Mouse (Mus musculus): ENCODE measurements around the gene Ccdc93.

Ccdc93 gene

DNA sequence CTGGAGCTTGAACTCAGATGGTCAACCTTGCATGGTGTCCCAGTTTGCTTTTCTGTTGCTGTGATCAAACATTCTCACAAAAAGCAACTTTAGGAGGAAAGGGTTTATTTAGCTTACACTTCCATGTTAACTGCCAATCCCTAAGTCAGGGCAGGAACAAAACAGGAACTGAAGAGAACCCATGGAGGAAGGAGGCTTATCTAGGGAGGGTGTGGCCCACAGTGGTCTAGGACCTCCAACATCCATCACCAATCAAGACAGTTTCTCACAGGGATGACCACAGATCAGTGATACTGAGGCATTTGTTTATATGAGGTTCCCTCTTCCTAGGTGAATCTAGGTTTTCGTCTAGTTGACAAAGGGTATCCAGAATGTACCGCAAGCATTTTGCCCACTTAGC, 81.1 kb downstream of the Ccdc93 start:
- no peak for DNase-seq (ENCODE audit: extremely low spot score, low spot score)

DNA sequence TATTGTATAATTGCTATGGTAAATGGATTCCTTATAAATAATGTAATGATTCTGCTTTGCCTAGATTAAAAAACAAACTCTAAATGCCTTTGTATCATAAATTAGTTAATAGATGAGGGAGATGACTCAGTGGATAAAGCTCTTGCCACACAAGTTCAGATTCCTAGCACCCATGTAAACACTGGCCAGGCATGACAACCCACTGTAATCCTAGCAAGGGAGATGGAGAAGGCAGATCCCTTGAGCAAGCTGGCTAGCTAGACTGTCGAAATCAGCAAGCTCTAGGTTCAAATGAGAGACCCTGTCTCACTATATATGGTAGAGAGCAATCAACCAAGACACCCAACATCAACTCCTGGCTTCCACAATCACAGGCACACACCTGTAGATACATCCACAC, 87.8 kb downstream of the Ccdc93 start:
- no peak for DNase-seq (ENCODE audit: extremely low spot score, low spot score)

DNA sequence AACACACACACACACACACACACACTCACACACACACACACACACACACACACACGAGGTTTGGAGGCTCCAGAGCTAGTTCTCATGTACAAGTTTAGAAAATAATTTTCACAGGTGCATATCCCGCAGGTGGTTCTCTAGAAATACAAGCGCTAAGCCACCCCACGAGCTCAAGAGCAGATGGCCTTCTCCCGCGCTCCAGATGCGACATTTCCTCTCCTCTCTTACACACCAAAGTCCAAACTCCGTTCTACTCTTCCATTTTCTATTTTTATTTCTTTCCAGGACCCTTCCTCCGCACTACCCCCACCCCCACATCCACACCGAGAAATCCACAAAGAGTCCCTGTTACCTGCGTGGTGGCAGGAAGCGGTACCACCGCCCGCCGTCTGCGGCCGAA, 96.2 kb downstream of the Ccdc93 start:
- DNase-seq (ENCODE audit: extremely low spot score, low spot score) = no peak

DNA sequence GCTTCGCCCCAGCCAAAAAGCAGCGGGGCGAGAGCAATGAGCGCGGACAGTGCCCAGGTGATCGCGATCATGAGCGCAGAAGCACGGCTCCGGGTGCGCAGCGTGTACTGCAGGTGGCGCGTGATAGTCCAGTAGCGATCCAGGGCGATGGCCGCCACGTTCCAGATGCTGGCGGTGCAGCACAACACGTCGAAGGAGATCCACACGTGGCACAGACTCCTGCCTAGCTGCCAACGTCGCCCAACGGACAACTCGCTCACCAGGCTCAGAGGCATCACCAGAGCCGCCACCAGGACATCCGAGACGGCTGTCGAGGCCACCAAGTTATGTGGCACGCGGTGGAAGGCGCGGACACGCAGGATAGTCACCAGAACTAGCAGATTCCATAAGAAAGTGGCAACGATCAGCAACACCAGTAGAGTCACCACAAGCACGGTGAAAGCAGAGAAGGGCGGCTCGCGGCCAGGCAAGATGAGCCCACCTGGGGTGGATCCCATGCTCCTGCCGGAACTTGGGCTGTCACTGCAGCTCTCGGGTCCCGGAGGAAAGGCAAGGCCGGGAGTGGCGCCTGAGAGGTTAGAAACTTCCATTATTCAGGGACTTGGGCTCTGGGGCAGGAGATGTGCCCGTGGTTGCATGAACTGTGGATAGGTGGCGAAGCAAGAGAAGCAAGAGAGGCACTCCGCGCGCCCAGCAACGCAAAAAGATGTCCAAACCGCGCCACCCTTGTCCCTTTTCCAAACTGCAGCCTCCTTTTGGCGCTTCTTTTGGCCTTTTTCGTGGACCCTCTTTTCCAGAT, 97.0 kb downstream of the Ccdc93 start:
- peak; percentile 49 for DNase-seq (ENCODE audit: extremely low spot score, low spot score)

DNA sequence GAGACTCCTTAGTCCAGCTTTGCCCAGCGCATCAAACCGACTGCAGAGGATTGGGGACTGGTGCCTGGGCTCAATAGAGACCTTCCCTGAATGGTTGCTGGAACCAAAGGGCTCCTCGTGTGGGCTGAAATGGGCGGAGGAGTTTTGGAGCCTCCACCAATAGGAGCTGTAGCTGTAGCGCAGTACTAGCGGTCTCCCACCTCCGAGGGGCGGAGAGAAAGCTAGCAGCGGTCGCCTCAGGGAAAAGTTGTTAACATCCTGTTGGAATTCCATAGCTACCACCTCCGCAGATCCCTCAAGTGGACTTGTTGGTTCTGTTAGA, 97.5 kb downstream of the Ccdc93 start, which contains the start of gene Htr5b:
Htr5b (minus strand) TSS at position 67 of the 322 bp plus-strand sequence.
- DNase-seq (ENCODE audit: extremely low spot score, low spot score) = peak; percentile 56

DNA sequence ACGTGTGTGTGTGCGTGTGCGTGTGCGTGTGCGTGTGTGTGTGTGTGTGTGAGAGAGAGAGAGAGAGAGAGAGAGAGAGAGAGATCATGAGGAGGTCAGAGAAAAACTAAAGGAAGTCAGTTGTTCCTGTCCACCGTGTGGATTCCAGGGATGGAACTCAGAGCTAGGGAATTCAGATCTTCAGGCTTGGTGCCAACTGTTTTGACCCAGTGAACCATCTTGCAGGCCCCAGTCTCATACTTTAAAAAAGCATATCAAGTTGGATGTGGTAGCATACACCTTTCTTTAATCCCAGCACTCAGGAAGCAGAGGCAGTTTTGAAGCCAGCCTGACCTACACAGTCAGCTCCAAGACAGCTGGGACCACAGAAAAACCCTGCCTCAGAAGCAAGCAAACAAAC, 98.4 kb downstream of the Ccdc93 start:
- DNase-seq (ENCODE audit: extremely low spot score, low spot score) = no peak

DNA sequence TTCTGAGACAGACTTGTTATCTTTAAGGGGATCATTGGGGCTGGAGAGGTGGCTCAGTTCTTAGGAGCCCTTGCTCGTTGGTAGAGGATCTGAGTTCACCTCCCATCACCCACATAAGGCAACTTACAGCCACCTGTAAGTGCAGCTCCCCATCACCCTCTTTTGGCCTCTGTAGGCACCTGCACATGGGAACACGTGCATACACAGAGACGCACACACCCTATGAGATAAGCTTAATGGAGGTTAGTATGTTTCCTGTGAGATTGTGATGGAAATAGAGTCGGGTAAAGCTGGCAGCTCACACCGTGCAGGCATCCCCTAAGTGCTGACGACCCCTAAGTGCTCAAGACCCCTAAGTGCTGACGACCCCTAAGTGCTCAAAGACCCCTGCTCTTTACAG, 100.6 kb downstream of the Ccdc93 start:
- no peak for DNase-seq (ENCODE audit: extremely low spot score, low spot score)

DNA sequence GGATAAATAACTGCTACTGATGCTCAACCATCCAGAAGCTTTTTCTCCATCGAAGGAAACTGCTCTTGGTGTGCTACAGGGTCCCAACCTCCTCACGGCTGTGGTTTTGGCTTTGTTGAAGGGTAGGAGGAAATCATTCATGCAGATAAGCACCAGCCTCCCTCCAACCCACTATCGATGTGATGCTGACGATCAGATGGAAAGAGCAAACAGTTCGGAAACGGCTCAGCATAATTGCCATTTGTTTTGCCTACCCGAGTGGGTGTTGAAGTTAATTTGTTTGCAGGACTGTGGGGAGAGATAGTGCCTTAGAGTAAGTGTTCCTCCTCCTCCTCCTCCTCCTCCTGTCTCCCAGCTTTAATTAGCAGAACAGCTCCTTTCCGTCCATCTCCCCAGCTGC, 109.5 kb downstream of the Ccdc93 start:
- no peak for DNase-seq (ENCODE audit: extremely low spot score, low spot score)

DNA sequence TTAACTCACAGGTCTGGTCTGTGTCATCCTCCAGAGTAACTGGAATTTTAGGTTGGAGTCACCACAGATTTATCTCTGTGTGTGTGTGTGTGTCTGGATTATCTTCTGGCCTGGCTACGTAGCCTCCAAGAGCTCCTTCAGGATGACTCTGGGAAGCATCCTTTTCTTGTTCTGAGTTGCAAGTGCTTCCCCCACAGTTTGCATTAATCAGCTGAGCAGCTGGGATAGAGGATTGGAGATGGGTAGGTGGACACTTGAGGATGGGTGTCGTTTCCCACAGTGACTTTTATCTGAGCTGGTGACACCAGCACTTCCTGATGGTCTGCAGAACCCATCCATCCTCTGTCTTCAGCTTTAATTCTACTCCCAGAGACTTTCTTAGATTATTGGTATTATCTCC, 116.0 kb downstream of the Ccdc93 start:
- no peak for DNase-seq (ENCODE audit: extremely low spot score, low spot score)

DNA sequence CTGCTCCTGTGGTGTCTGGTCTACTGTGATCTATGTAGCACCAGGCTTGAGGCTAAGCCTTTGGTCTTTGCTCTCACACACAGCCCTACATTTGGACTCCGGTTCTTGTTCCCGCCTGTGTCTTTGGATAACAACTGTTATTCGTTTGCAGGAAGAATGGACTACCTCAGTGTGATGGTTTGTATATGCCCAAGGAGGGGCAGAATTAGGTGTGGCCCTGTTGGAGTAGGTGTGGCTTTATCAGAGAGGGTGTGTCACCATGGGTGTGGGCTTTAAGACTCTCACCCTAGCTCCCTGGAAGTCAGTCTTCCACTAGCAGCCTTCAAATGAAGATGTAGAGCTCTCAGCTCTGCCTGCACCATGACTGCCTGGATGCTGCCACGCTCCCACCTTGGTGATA, 117.8 kb downstream of the Ccdc93 start:
- no peak for DNase-seq (ENCODE audit: extremely low spot score, low spot score)

DNA sequence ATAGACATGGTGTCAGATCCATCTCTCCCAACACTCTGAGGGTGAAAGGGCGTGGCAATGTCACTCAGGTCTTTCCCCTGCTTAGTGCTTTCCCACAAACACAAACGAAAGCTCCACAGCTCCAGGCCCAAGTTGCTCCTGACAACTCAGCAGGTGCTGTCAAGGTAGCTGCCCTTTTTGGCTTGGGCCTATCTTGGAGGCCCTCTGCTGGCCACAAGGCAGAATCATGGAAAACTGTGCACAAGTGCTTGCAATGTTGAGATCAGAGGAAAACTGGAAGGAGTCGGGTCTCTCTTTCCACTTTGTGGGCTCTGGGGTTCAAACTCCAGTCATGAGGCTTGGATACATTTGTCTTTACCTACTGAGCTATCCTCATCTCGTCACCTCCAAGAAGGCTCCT, 118.6 kb downstream of the Ccdc93 start:
- no peak for DNase-seq (ENCODE audit: extremely low spot score, low spot score)

DNA sequence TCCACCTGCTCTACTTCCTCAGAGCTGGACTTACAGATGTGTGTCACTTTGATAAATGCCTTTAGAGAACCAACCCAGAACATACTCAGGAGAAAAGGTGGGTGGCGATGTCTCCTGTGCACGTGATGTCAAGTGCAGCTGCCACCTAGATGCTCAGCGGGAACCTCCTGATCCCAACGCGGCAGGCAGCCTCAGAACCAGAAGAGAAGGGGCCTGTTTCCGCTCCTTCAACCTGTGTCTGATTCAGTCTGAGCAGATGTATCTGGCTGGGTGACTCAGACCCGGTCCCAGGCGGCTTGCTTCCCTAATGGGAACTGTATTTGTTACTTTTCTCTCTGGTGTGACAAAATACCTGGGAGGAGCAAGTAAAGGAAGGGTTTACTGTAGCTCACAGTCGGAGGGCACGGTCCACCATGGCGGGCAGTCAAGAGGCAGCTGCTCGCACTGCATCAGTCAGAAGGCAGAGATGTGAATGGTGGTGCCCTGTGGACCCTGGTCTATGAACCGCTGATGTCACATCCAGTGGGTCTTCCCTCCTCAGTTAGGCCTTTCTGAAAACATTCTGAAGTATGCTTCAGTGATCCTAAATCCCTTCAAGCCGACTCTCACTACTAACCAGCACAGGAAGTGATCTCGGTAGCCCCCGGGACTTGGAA, 120.1 kb downstream of the Ccdc93 start:
- no peak for DNase-seq (ENCODE audit: extremely low spot score, low spot score)

DNA sequence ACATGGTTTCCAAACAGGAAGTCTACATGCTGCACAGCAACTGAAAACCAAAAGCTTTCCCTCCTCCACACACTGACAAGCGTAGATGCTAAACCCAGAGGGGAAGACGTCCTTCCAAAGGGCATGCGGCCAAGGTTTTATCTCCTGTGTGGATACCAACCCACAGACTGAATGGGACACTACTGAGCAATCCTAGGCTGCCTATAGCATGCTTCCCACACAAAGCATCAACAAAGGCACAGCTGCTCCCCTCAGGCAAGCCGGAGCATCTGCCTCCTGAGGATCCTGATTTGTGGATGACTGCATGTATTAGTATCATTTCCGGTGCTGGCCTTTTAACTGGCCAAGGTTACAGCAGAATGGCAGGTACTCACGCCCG, 120.6 kb downstream of the Ccdc93 start:
- DNase-seq (ENCODE audit: extremely low spot score, low spot score) = no peak

Data from neural tube, embryonic 10.5 days (tissue).